ENCODE assay signal across 9 mouse cellular contexts in genomic region chr6:99782996-99783395, GRCm38 (mm10). TPM values are rescaled to one million over a fixed set of nuclear protein-coding genes. Genes with fewer than 3 reads are reported as not detected.
DNase-seq lines count a peak whose midpoint lies in the region; ATAC-seq and TF ChIP-seq lines count a peak whose summit lies in the region.
"Had no signal": no experiment of that assay in that cellular context is flagged by ENCODE, and none has a peak within 500 bp of the region (broad histone marks: within the 10 kb centered on the region; RNA-seq: fewer than 3 reads in every experiment).

No protein-coding gene starts in this region.

- DNase-seq in gastrocnemius, adult 2 months: no peak
- no peak for DNase-seq in gastrocnemius, adult 18-20 months (ENCODE audit: low spot score)
- peak; percentile 15 for DNase-seq in right cerebral cortex, adult 18-20 months
- no peak for DNase-seq in right cerebral cortex, postnatal 25 days
- DNase-seq in c-Kit-negative CD71-positive TER-119-positive erythroid progenitor cells, embryonic 14.5 days (ENCODE audit: low read depth, low spot score): peak; percentile 6
- peak; percentile 54 for DNase-seq in thymus, postnatal 25 days
- DNase-seq in cerebellum, adult 11 months: no peak

- H3K27ac ChIP-seq in gastrocnemius, adult 2 months: no peak overlapping the region
- H3K27ac ChIP-seq: heart, embryonic 13.5 days had no signal

- TF ChIP-seq CTCF in gastrocnemius, adult 2 months (IDR thresholded peaks at IDR 0.05): peak; percentile 60

- ATAC-seq in monocyte, adult 5-6 weeks (replicated peaks; ENCODE audit: insufficient number of reproducible peaks, low FRiP score, low TSS enrichment, poor library complexity, severe bottlenecking): no peak

- intact Hi-C loops in gastrocnemius, adult 2 months (cut with DNase I): no loop called here

- no peak overlapping the region for H3K4me3 ChIP-seq in gastrocnemius, adult 2 months
- H3K4me3 ChIP-seq: heart, embryonic 13.5 days had no signal

RNA-seq across cellular contexts. Expression of gene Prok2, which starts 56.8 kb away (rescaled TPM):
- not detected for total RNA-seq in gastrocnemius, adult 2 months (2021)
- total RNA-seq in gastrocnemius, adult 18-20 months (2021): not detected
- not detected in 3 replicates for total RNA-seq in monocyte, adult 5-6 weeks (2017)

Comparison
In these comparisons a context has a peak if more than half of its experiments do, and no peak if none do; other contexts are left out.
1. DNase-seq: peak in right cerebral cortex, adult 18-20 months (single experiment), c-Kit-negative CD71-positive TER-119-positive erythroid progenitor cells, embryonic 14.5 days (single experiment) and thymus, postnatal 25 days (single experiment); none in gastrocnemius, adult 2 months (single experiment), gastrocnemius, adult 18-20 months (single experiment), right cerebral cortex, postnatal 25 days (single experiment) and cerebellum, adult 11 months (single experiment).